Mouse (Mus musculus) left cerebral cortex, adult 9 months (tissue): Measurements from ENCODE around the gene Tmem141.
A peak's percentile ranks its signal among the peaks of the same experiment; 100 is the strongest.

Experiments used
- DNase-seq, 2 experiments: peaks; one replicate each; pipeline ENCODE4 v3.0.0; 2022; ENCODE audit warnings: low spot score in 2 of 2

Tmem141 gene

GRCm38 (mm10) chr2:25577951-25578795, 43.6 kb downstream of the Tmem141 start:
- DNase-seq, result no peak

- DNase-seq, result no peak
Measured at GRCm38 (mm10) chr2:25576965-25577891, 44.6 kb downstream of the Tmem141 start.

- peak in 1 of 2 experiments; percentile 64 for DNase-seq
Measured at GRCm38 (mm10) chr2:25576028-25576850, 45.6 kb downstream of the Tmem141 start.

- peak in 1 of 2 experiments; percentile 59 for DNase-seq
Measured at GRCm38 (mm10) chr2:25575432-25576027, 46.3 kb downstream of the Tmem141 start.

GRCm38 (mm10) chr2:25574579-25575431, 47.0 kb downstream of the Tmem141 start, which contains the start of the genes Mamdc4 and Phpt1:
TSS of gene Mamdc4 (minus strand) at chr2:25574845.
TSS of gene Phpt1 (minus strand) at chr2:25575224.
- DNase-seq, result peak; percentile 95 to 98

- no peak for DNase-seq
Measured at GRCm38 (mm10) chr2:25574136-25574535, 47.7 kb downstream of the Tmem141 start.

GRCm38 (mm10) chr2:25573068-25573467, 48.7 kb downstream of the Tmem141 start:
- DNase-seq, result no peak

- no peak for DNase-seq
Measured at GRCm38 (mm10) chr2:25571221-25571620, 50.6 kb downstream of the Tmem141 start.
